Mouse (Mus musculus): ENCODE measurements around the gene Ndufa6. TPM values are rescaled to one million over a fixed set of nuclear protein-coding genes. Genes with fewer than 3 reads are reported as not detected.

Gene Ndufa6
- polyA plus RNA-seq, 1 experiment from 2014 or later = 561 TPM

DNA sequence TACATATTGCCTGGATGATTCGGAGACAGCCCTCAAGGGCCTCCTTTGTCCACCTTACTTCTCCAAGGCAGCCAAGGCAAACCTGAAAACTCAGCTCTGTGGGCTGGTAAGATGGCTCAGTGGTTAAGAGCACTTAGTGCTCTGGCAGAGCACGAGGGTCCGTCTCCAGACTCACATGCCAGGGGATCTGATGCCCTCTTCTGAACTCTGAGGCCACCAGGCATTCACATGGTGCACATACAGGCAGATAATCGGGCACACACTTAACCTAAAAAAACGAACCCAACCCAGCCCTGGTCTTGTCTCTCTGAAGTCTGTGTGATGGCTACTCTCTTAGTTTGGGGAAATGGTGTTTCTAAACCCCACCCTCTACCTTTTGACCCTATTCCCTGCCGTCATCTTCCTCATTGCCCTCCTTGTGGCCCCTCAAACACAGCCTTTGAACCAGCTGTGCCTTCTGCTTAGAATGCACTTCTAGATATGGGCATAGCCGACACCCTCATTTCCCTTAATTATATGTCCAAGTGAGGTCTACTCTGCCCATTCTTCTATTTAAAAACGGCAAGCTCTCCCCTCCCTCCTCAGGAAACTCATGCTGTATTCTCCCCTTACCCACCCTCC, 14.4 kb downstream of the Ndufa6 start:
- Histone ChIP-seq H3K9me3 (ENCODE audit: control insufficient read depth, low read length) (no peaks in the 10 kb centered on the region), H3K27ac (ENCODE audit: low read length) (peak overlapping the region; percentile 91), H3K4me1 (ENCODE audit: control insufficient read depth, insufficient read depth, low read length) (peaks cover 39% of the 10 kb centered on the region), H3K4me3 (ENCODE audit: low read length) (no peak overlapping the region), H3K9ac (ENCODE audit: low read depth, low read length) (0 out of 2 replicates have a peak overlapping the region, but pooled peaks have one; percentile 80), H3K4me2 (ENCODE audit: low read depth, low read length) (0 out of 2 replicates have a peak overlapping the region, but pooled peaks have one; percentile 28), H3K27me3 (replicated peaks; ENCODE audit: control insufficient read depth, insufficient read depth, low read length) (no peaks in the 10 kb centered on the region), H3K36me3 (ENCODE audit: control insufficient read depth, insufficient read depth, low read length) (peaks cover 10% of the 10 kb centered on the region)
- 61% methylated on average over 8 of the region's 8 CpGs for WGBS
- no peak for ATAC-seq

DNA sequence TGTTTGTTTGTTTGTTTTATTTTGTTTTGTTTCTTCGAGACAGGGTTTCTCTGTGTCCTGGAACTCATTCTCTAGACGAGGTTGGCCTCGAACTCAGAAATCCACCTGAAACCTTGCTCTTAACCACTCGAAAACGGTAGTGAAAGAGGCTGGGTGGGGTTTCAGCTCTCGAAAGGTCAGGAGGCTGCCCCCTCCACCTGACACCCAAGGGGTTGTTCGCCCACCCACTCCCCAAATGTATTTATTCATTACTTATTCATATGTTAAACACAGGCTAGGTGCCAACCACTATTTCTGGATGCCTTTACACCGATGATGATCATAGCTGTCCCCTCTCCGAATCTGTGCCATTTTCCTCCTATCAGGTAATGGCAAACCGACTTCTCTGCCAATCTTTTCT, 15.0 kb downstream of the Ndufa6 start:
- no peak for ATAC-seq
- peak overlapping the region; percentile 51 for H3K27ac ChIP-seq (ENCODE audit: low read length)
- peaks cover 39% of the 10 kb centered on the region for H3K4me1 ChIP-seq (ENCODE audit: control insufficient read depth, insufficient read depth, low read length)
- H3K9me3 ChIP-seq (ENCODE audit: control insufficient read depth, low read length) = no peaks in the 10 kb centered on the region
- peak overlapping the region; percentile 80 for H3K9ac ChIP-seq (ENCODE audit: low read depth, low read length)
- peaks cover 16% of the 10 kb centered on the region for H3K36me3 ChIP-seq (ENCODE audit: control insufficient read depth, insufficient read depth, low read length)
- no peaks in the 10 kb centered on the region for H3K27me3 ChIP-seq (replicated peaks; ENCODE audit: control insufficient read depth, insufficient read depth, low read length)
- WGBS = 57% methylated on average over 10 of the region's 10 CpGs
- peak overlapping the region; percentile 69 for H3K4me3 ChIP-seq (ENCODE audit: low read length)
- peak overlapping the region; percentile 53 for H3K4me2 ChIP-seq (ENCODE audit: low read depth, low read length)

GRCm38 (mm10) chr15:82338593-82339112, 15.5 kb downstream of the Ndufa6 start, which contains the start of the genes Naga, Pheta2 and Smdt1:
TSS of gene Naga (minus strand) at chr15:82338925.
TSS of gene Pheta2 (plus strand) at chr15:82338942.
TSS of gene Smdt1 (plus strand) at chr15:82338959.
- peak; percentile 83 for ATAC-seq
- Histone ChIP-seq H3K4me2 (ENCODE audit: low read depth, low read length) (peak within 1 kb of the TSS; percentile 53), H3K4me1 (ENCODE audit: control insufficient read depth, insufficient read depth, low read length) (peaks cover 39% of the 10 kb centered on the region), H3K4me3 (ENCODE audit: low read length) (peak within 1 kb of the TSS; percentile 69), H3K27ac (ENCODE audit: low read length) (peak within 1 kb of the TSS; percentile 73), H3K9ac (ENCODE audit: low read depth, low read length) (peak within 1 kb of the TSS; percentile 80), H3K36me3 (ENCODE audit: control insufficient read depth, insufficient read depth, low read length) (peaks cover 16% of the 10 kb centered on the region), H3K9me3 (ENCODE audit: control insufficient read depth, low read length) (no peaks in the 10 kb centered on the region), H3K27me3 (replicated peaks; ENCODE audit: control insufficient read depth, insufficient read depth, low read length) (no peaks in the 10 kb centered on the region)
- 0% methylated on average over 41 of the region's 41 CpGs for WGBS

- H3K36me3 ChIP-seq (ENCODE audit: control insufficient read depth, insufficient read depth, low read length) = peaks cover 16% of the 10 kb centered on the region
- no peaks in the 10 kb centered on the region for H3K9me3 ChIP-seq (ENCODE audit: control insufficient read depth, low read length)
- H3K4me3 ChIP-seq (ENCODE audit: low read length) = peak overlapping the region; percentile 69
- peak overlapping the region; percentile 53 for H3K4me2 ChIP-seq (ENCODE audit: low read depth, low read length)
- peak overlapping the region; percentile 80 for H3K9ac ChIP-seq (ENCODE audit: low read depth, low read length)
- 13% methylated on average over 4 of the region's 4 CpGs for WGBS
- no peaks in the 10 kb centered on the region for H3K27me3 ChIP-seq (replicated peaks; ENCODE audit: control insufficient read depth, insufficient read depth, low read length)
- ATAC-seq = no peak
- H3K27ac ChIP-seq (ENCODE audit: low read length) = peak overlapping the region; percentile 73
- peaks cover 39% of the 10 kb centered on the region for H3K4me1 ChIP-seq (ENCODE audit: control insufficient read depth, insufficient read depth, low read length)
Measured at GRCm38 (mm10) chr15:82337875-82338274, 16.2 kb downstream of the Ndufa6 start.

GRCm38 (mm10) chr15:82336629-82337028, 17.5 kb downstream of the Ndufa6 start:
- peak overlapping the region; percentile 23 for H3K4me2 ChIP-seq (ENCODE audit: low read depth, low read length)
- H3K27ac ChIP-seq (ENCODE audit: low read length) = peak overlapping the region; percentile 24; the same call in 1 of the 2 replicates
- H3K9ac ChIP-seq (ENCODE audit: low read depth, low read length) = peak overlapping the region; percentile 51; the same call in 1 of the 2 replicates

DNA sequence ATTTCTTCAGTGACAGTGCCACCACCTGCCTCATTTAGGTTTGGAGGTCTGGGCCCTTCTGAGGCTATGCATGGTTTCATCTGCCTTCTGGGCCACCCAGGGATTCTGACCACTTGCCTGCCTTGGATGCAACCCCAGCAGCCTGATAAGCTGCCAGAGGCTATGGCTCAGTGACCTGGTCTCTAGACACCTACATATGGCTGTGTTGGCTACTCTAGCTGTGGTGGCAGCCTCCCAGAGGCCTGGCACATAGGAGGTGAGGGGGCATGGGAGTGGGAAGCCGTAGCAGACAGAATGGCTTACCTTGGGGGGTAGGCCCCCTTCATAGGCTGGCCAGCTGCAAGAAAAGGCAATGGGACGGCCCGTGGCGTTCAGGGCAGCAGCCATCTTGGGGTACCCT, 18.9 kb downstream of the Ndufa6 start:
- Histone ChIP-seq H3K4me3 (ENCODE audit: low read length) (no peak overlapping the region), H3K27me3 (replicated peaks; ENCODE audit: control insufficient read depth, insufficient read depth, low read length) (no peaks in the 10 kb centered on the region), H3K9ac (ENCODE audit: low read depth, low read length) (no peak overlapping the region), H3K27ac (ENCODE audit: low read length) (no peak overlapping the region), H3K4me2 (ENCODE audit: low read depth, low read length) (no peak overlapping the region), H3K9me3 (ENCODE audit: control insufficient read depth, low read length) (no peaks in the 10 kb centered on the region), H3K36me3 (ENCODE audit: control insufficient read depth, insufficient read depth, low read length) (peaks cover 19% of the 10 kb centered on the region), H3K4me1 (ENCODE audit: control insufficient read depth, insufficient read depth, low read length) (peaks cover 19% of the 10 kb centered on the region)
- ATAC-seq = no peak
- WGBS = 94% methylated on average over 4 of the region's 4 CpGs

More at GRCm38 (mm10) chr15:82336629-82337028, 17.5 kb downstream of the Ndufa6 start:
- H3K4me1 ChIP-seq (ENCODE audit: control insufficient read depth, insufficient read depth, low read length) = peaks cover 32% of the 10 kb centered on the region
- H3K27me3 ChIP-seq (replicated peaks; ENCODE audit: control insufficient read depth, insufficient read depth, low read length) = no peaks in the 10 kb centered on the region
- 77% methylated on average over 12 of the region's 12 CpGs for WGBS
- H3K4me3 ChIP-seq (ENCODE audit: low read length) = peak overlapping the region; percentile 27
- H3K9me3 ChIP-seq (ENCODE audit: control insufficient read depth, low read length) = no peaks in the 10 kb centered on the region
- H3K36me3 ChIP-seq (ENCODE audit: control insufficient read depth, insufficient read depth, low read length) = peaks cover 16% of the 10 kb centered on the region
- ATAC-seq = no peak

DNA sequence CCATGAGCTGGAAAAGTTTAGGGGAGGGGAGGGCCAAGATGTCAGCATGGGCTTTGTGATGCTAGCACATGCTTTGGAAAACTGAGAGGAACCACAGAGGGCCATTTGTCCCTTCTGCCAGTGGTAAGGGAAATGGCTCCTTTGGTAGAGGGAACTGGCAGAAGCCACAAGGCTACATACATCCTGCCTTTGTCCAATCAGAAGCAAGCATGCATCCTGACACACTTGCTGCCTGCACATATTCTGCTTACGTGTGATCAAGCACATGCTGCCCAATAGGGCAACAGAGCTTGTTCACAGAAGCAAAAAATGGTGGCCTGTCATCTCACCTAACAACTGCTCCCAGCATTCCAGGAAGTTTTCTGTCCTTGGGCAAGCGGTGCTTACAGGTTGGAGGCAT, 28.7 kb downstream of the Ndufa6 start:
- ATAC-seq = no peak
- no peak overlapping the region for H3K9ac ChIP-seq (ENCODE audit: low read depth, low read length)
- no peaks in the 10 kb centered on the region for H3K27me3 ChIP-seq (replicated peaks; ENCODE audit: control insufficient read depth, insufficient read depth, low read length)
- 0 out of 2 replicates have a peak, but pooled peaks cover 8% of the 10 kb centered on the region for H3K36me3 ChIP-seq (ENCODE audit: control insufficient read depth, insufficient read depth, low read length)
- no peak overlapping the region for H3K4me3 ChIP-seq (ENCODE audit: low read length)
- WGBS = 82% methylated on average over 2 of the region's 2 CpGs
- H3K4me2 ChIP-seq (ENCODE audit: low read depth, low read length) = no peak overlapping the region
- H3K27ac ChIP-seq (ENCODE audit: low read length) = no peak overlapping the region
- H3K4me1 ChIP-seq (ENCODE audit: control insufficient read depth, insufficient read depth, low read length) = 0 out of 2 replicates have a peak, but pooled peaks cover 5% of the 10 kb centered on the region
- no peaks in the 10 kb centered on the region for H3K9me3 ChIP-seq (ENCODE audit: control insufficient read depth, low read length)

GRCm38 (mm10) chr15:82322195-82322594, 31.9 kb downstream of the Ndufa6 start:
- 72% methylated on average over 8 of the region's 8 CpGs for WGBS
- no peak overlapping the region for H3K4me3 ChIP-seq (ENCODE audit: low read length)

DNA sequence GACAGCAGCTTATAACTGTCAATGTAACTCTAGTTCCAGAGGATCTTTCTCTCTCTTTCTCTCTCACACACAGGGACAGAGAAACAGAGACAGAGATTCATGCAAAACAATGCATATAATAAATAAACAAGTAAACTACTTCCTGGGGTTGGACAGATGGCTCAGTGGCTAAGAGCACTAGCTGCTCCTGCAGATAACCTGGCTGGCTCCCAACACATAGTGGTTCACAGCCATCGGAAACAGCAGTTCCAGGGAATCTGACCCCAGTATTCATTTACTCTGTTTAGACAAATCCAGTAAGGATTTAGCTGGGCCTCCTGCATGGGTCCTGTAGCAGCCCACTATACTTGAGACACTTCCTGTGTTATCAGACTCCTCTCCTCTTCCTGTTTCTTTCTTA, 34.5 kb downstream of the Ndufa6 start:
- no peak for ATAC-seq
- Histone ChIP-seq H3K4me2 (ENCODE audit: low read depth, low read length) (no peak overlapping the region), H3K27ac (ENCODE audit: low read length) (no peak overlapping the region), H3K27me3 (replicated peaks; ENCODE audit: control insufficient read depth, insufficient read depth, low read length) (no peaks in the 10 kb centered on the region), H3K9me3 (ENCODE audit: control insufficient read depth, low read length) (no peaks in the 10 kb centered on the region), H3K4me1 (ENCODE audit: control insufficient read depth, insufficient read depth, low read length) (0 out of 2 replicates have a peak, but pooled peaks cover 5% of the 10 kb centered on the region), H3K36me3 (ENCODE audit: control insufficient read depth, insufficient read depth, low read length) (no peaks in the 10 kb centered on the region), H3K4me3 (ENCODE audit: low read length) (no peak overlapping the region), H3K9ac (ENCODE audit: low read depth, low read length) (no peak overlapping the region)
- 45% methylated on average over 1 of the region's 1 CpGs for WGBS

More at GRCm38 (mm10) chr15:82322195-82322594, 31.9 kb downstream of the Ndufa6 start:
- H3K4me1 ChIP-seq (ENCODE audit: control insufficient read depth, insufficient read depth, low read length) = 0 out of 2 replicates have a peak, but pooled peaks cover 5% of the 10 kb centered on the region
- no peak overlapping the region for H3K4me2 ChIP-seq (ENCODE audit: low read depth, low read length)
- no peak overlapping the region for H3K27ac ChIP-seq (ENCODE audit: low read length)
- no peak overlapping the region for H3K9ac ChIP-seq (ENCODE audit: low read depth, low read length)
- no peak for ATAC-seq
- no peaks in the 10 kb centered on the region for H3K36me3 ChIP-seq (ENCODE audit: control insufficient read depth, insufficient read depth, low read length)
- no peaks in the 10 kb centered on the region for H3K27me3 ChIP-seq (replicated peaks; ENCODE audit: control insufficient read depth, insufficient read depth, low read length)
- H3K9me3 ChIP-seq (ENCODE audit: control insufficient read depth, low read length) = no peaks in the 10 kb centered on the region

All from intestine, embryonic 16.5 days (tissue).